8 mouse cellular contexts compared by ENCODE assay signal in genomic region chr4:142084936-142085563, GRCm38 (mm10). TPM values are rescaled to one million over a fixed set of nuclear protein-coding genes. Genes with fewer than 3 reads are reported as not detected.
DNase-seq lines count a peak whose midpoint lies in the region; ATAC-seq and TF ChIP-seq lines count a peak whose summit lies in the region.

No protein-coding gene starts in this region.

- H3K27me3 ChIP-seq in heart, embryonic 10.5 days (ENCODE audit: insufficient read depth, poor library complexity, severe bottlenecking) = peaks cover 28% of the 10 kb centered on the region
- H3K27me3 ChIP-seq in hindbrain, postnatal 0 days (ENCODE audit: insufficient read depth, low read length) = 0 out of 2 replicates have a peak, but pooled peaks cover 7% of the 10 kb centered on the region

- DNase-seq in heart, embryonic 10.5 days (ENCODE audit: low spot score) = no peak
- DNase-seq in heart, postnatal 10 days = no peak
- DNase-seq in R1 (ENCODE audit: low read depth, low spot score) = peak; percentile 78
- no peak for DNase-seq in hindbrain, postnatal 0 days (ENCODE audit: low spot score)
- DNase-seq in ovary, postnatal 10 days (ENCODE audit: low spot score) = no peak
- no peak for DNase-seq in embryo, embryonic 10.5 days (ENCODE audit: low spot score)
- DNase-seq in c-Kit-positive CD71-positive TER-119-positive erythroid progenitor cells, embryonic 14.5 days (ENCODE audit: low spot score) = no peak

- H3K36me3 ChIP-seq in heart, embryonic 10.5 days = no peaks in the 10 kb centered on the region
- no peaks in the 10 kb centered on the region for H3K36me3 ChIP-seq in hindbrain, postnatal 0 days (ENCODE audit: insufficient read depth, low read length)
- H3K36me3 ChIP-seq in macrophage (ENCODE audit: inconsistent target) = no peaks in the 10 kb centered on the region

- H3K9ac ChIP-seq in hindbrain, postnatal 0 days (replicated peaks; ENCODE audit: low read length) = no peak overlapping the region

- WGBS in heart, embryonic 10.5 days = 5% methylated on average over 20 of the region's 20 CpGs
- 11% methylated on average over 20 of the region's 20 CpGs for WGBS in hindbrain, postnatal 0 days
- WGBS in macrophage (ENCODE audit: missing documents) = 54% methylated on average over 19 of the region's 20 CpGs

- 0 out of 2 replicates have a peak, but pooled peaks have one; percentile 23 for TF ChIP-seq CTCF in hindbrain, postnatal 0 days (IDR thresholded peaks at IDR 0.05; ENCODE audit: low read depth)

- peak overlapping the region; percentile 92 for H3K27ac ChIP-seq in heart, embryonic 10.5 days
- no peak overlapping the region for H3K27ac ChIP-seq in hindbrain, postnatal 0 days
- no peak overlapping the region for H3K27ac ChIP-seq in macrophage

- peak overlapping the region; percentile 80 for H3K4me2 ChIP-seq in hindbrain, postnatal 0 days (ENCODE audit: low read depth, low read length)

- peaks cover 53% of the 10 kb centered on the region for H3K4me1 ChIP-seq in heart, embryonic 10.5 days
- H3K4me1 ChIP-seq in hindbrain, postnatal 0 days (ENCODE audit: insufficient read depth, low read length) = peaks cover 21% of the 10 kb centered on the region; the same call in 1 of the 2 replicates

- intact Hi-C loops in heart, postnatal 10 days (cut with DNase I) = loop anchor here (5.0 kb wide), 1 partner anchor 78 kb away; no protein-coding TSS in a partner anchor

- peaks cover 36% of the 10 kb centered on the region for H3K79me2 ChIP-seq in macrophage (ENCODE audit: inconsistent target)

- no peak for ATAC-seq in hindbrain, postnatal 0 days

- H3K9me3 ChIP-seq in heart, embryonic 10.5 days = no peaks in the 10 kb centered on the region
- no peaks in the 10 kb centered on the region for H3K9me3 ChIP-seq in hindbrain, postnatal 0 days (ENCODE audit: low read length)

- H3K4me3 ChIP-seq in heart, embryonic 10.5 days = peak overlapping the region; percentile 76
- no peak overlapping the region; the same call in 1 of the 2 replicates for H3K4me3 ChIP-seq in hindbrain, postnatal 0 days (ENCODE audit: low read length)
- H3K4me3 ChIP-seq in macrophage (ENCODE audit: inconsistent target) = peak overlapping the region; percentile 39; the same call in 1 of the 2 replicates

RNA-seq across cellular contexts. Expression of gene Tmem51, which starts 0.9 kb away (rescaled TPM):
- polyA plus RNA-seq in heart, embryonic 10.5 days (2016; fragmentation: Nextera tagmentation; extraction: Ambion mirVana) = 21.0 and 25.9 TPM in 2 replicates
- total RNA-seq in heart, postnatal 10 days (2021) = 10 to 100 TPM; 23.2 to 26.9 TPM
- total RNA-seq in hindbrain, postnatal 0 days (2014; rRNA removed) = 7.5 and 7.6 TPM in 2 replicates
- 7.8 and 8.6 TPM in 2 replicates for polyA plus RNA-seq in hindbrain, postnatal 0 days (2015; fragmentation: Nextera tagmentation; extraction: Ambion mirVana)
- 10 to 100 TPM in 15 of 26 experiments, 1 to 10 TPM in 11; 1.0 to 26.5 (median 13.6) TPM for total RNA-seq in macrophage (2018; cell fraction: chromatin; rRNA removed)
- 10 to 100 TPM; 10.7 to 55.1 (median 38.2) TPM for total RNA-seq in macrophage (2018; cell fraction: cytosol; rRNA removed)
- total RNA-seq in macrophage (2018; cell fraction: nucleus; rRNA removed) = 10 to 100 TPM; 13.4 to 65.3 (median 42.6) TPM
- 18.5 to 64.2 TPM (median 46.5 TPM) in 3 replicates for polyA plus RNA-seq in macrophage (2018)
